Comparison of ENCODE assay signal across 25 mouse cellular contexts in the genomic region with DNA sequence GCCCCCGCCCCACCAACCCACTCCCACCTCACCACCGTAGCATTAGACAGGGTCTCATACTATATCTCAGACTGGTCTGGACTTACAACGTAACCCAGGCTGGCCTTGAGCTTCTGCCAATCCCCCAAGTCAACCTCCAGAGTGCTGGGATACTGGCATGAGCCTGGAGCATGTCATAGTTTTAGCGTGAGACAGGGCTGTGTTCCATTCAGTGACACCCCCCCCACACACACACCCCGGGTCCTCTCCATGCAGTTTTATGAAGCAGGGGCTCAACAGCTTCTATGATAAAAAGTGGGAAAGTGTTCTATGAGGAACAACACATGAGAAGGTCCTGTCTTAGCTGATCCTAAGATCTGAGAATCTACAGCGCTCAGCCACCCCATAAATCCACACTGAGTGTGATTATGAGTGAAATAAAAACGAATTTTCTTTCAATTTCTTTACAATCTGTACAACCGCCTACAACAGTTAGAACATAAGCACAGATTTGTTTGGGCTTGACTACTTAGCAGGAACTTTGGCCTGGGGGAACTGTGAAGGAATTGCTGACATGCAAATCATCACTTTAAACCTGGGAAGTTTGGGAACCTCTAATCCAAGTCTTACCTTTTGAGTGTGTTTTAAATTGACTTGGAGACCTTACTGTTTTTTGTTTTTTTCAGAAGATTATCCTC. TPM values are rescaled to one million over a fixed set of nuclear protein-coding genes. Genes with fewer than 3 reads are reported as not detected.
A peak's percentile ranks its signal among the peaks of the same experiment; 100 is the strongest.
DNase-seq lines count a peak whose midpoint lies in the region; ATAC-seq lines count a peak whose summit lies in the region.
"Had no signal": no experiment of that assay in that cellular context is flagged by ENCODE, and none has a peak within 500 bp of the region (broad histone marks: within the 10 kb centered on the region; RNA-seq: fewer than 3 reads in every experiment).

No protein-coding gene starts in this region.

- no peak overlapping the region for H3K9ac ChIP-seq in embryonic facial prominence, embryonic 14.5 days (ENCODE audit: low read depth, low read length)
- no peak overlapping the region for H3K9ac ChIP-seq in kidney, embryonic 16.5 days (replicated peaks; ENCODE audit: low read length)
- no peak overlapping the region for H3K9ac ChIP-seq in lung, embryonic 15.5 days
- no peak overlapping the region for H3K9ac ChIP-seq in liver, embryonic 15.5 days
- H3K9ac ChIP-seq: forebrain, embryonic 13.5 days; hindbrain, embryonic 12.5 days; limb, embryonic 15.5 days; stomach, embryonic 15.5 days had no signal

- no peaks in the 10 kb centered on the region for H3K36me3 ChIP-seq in embryonic facial prominence, embryonic 14.5 days (ENCODE audit: control insufficient read depth, insufficient read depth, low read length)
- no peaks in the 10 kb centered on the region for H3K36me3 ChIP-seq in embryonic facial prominence, embryonic 10.5 days (replicated peaks)
- H3K36me3 ChIP-seq in kidney, embryonic 16.5 days (ENCODE audit: insufficient read depth, low read length): no peaks in the 10 kb centered on the region
- H3K36me3 ChIP-seq in lung, embryonic 15.5 days: no peaks in the 10 kb centered on the region
- no peaks in the 10 kb centered on the region for H3K36me3 ChIP-seq in liver, embryonic 15.5 days (replicated peaks)
- H3K36me3 ChIP-seq: hindbrain, embryonic 12.5 days; limb, embryonic 15.5 days; midbrain, embryonic 10.5 days; stomach, embryonic 15.5 days had no signal

- H3K27me3 ChIP-seq in embryonic facial prominence, embryonic 14.5 days (replicated peaks; ENCODE audit: control insufficient read depth, insufficient read depth, low read length): no peaks in the 10 kb centered on the region
- no peaks in the 10 kb centered on the region for H3K27me3 ChIP-seq in embryonic facial prominence, embryonic 10.5 days (replicated peaks; ENCODE audit: low read depth, poor library complexity, severe bottlenecking)
- no peaks in the 10 kb centered on the region for H3K27me3 ChIP-seq in kidney, embryonic 16.5 days (ENCODE audit: insufficient read depth, low read length)
- H3K27me3 ChIP-seq in lung, embryonic 15.5 days: no peaks in the 10 kb centered on the region
- no peaks in the 10 kb centered on the region for H3K27me3 ChIP-seq in liver, embryonic 15.5 days
- H3K27me3 ChIP-seq: forebrain, embryonic 13.5 days; hindbrain, embryonic 12.5 days; limb, embryonic 15.5 days; stomach, embryonic 15.5 days had no signal

- H3K4me1 ChIP-seq in embryonic facial prominence, embryonic 14.5 days (ENCODE audit: control insufficient read depth, insufficient read depth, low read length): peaks cover 6% of the 10 kb centered on the region
- H3K4me1 ChIP-seq in embryonic facial prominence, embryonic 10.5 days: peaks cover 13% of the 10 kb centered on the region
- peaks cover 14% of the 10 kb centered on the region; the same call in 1 of the 2 replicates for H3K4me1 ChIP-seq in kidney, embryonic 16.5 days (ENCODE audit: insufficient read depth, low read length)
- H3K4me1 ChIP-seq in lung, embryonic 15.5 days: peaks cover 7% of the 10 kb centered on the region; the same call in 1 of the 2 replicates
- 0 out of 2 replicates have a peak, but pooled peaks cover 3% of the 10 kb centered on the region for H3K4me1 ChIP-seq in liver, embryonic 15.5 days (replicated peaks)
- H3K4me1 ChIP-seq: forebrain, embryonic 13.5 days; stomach, embryonic 15.5 days had no signal

- 69% methylated on average over 8 of the region's 8 CpGs for WGBS in embryonic facial prominence, embryonic 14.5 days
- 81% methylated on average over 8 of the region's 8 CpGs for WGBS in embryonic facial prominence, embryonic 10.5 days
- 71% methylated on average over 8 of the region's 8 CpGs for WGBS in kidney, embryonic 16.5 days
- 47% methylated on average over 8 of the region's 8 CpGs for WGBS in lung, embryonic 15.5 days
- WGBS in liver, embryonic 15.5 days (ENCODE audit: insufficient replicate concordance): 55% methylated on average over 8 of the region's 8 CpGs

- ATAC-seq in embryonic facial prominence, embryonic 14.5 days (ENCODE audit: low read depth): no peak
- peak; percentile 27; the same call in 1 of the 2 replicates for ATAC-seq in kidney, embryonic 16.5 days (ENCODE audit: low FRiP score, low TSS enrichment)
- peak; percentile 88; the same call in 1 of the 2 replicates for ATAC-seq in lung, embryonic 15.5 days (ENCODE audit: borderline replicate concordance, extremely low read depth, low FRiP score, low TSS enrichment)
- no peak for ATAC-seq in liver, embryonic 15.5 days (ENCODE audit: insufficient read depth)
- no peak for ATAC-seq in megakaryocyte progenitor cell, adult 5-6 weeks (replicated peaks; ENCODE audit: poor library complexity)
- ATAC-seq: forebrain, embryonic 13.5 days had no signal

- H3K4me3 ChIP-seq in embryonic facial prominence, embryonic 14.5 days (ENCODE audit: low read depth, low read length): no peak overlapping the region
- no peak overlapping the region for H3K4me3 ChIP-seq in embryonic facial prominence, embryonic 10.5 days
- no peak overlapping the region for H3K4me3 ChIP-seq in kidney, embryonic 16.5 days (ENCODE audit: low read length)
- H3K4me3 ChIP-seq in lung, embryonic 15.5 days: no peak overlapping the region
- H3K4me3 ChIP-seq in liver, embryonic 15.5 days (replicated peaks): peak overlapping the region; percentile 25
- H3K4me3 ChIP-seq: erythroblast, embryonic 14.5 days; forebrain, embryonic 13.5 days; hindbrain, embryonic 12.5 days; limb, embryonic 15.5 days; midbrain, embryonic 10.5 days; stomach, embryonic 15.5 days had no signal

- H3K27ac ChIP-seq in embryonic facial prominence, embryonic 14.5 days (replicated peaks; ENCODE audit: low read depth, low read length): no peak overlapping the region
- no peak overlapping the region for H3K27ac ChIP-seq in embryonic facial prominence, embryonic 10.5 days (replicated peaks)
- H3K27ac ChIP-seq in kidney, embryonic 16.5 days (ENCODE audit: low read length): peak overlapping the region; percentile 46
- no peak overlapping the region; the same call in 1 of the 2 replicates for H3K27ac ChIP-seq in lung, embryonic 15.5 days
- H3K27ac ChIP-seq in liver, embryonic 15.5 days (replicated peaks): no peak overlapping the region
- H3K27ac ChIP-seq: forebrain, embryonic 13.5 days; hindbrain, embryonic 12.5 days; limb, embryonic 15.5 days; midbrain, embryonic 10.5 days; stomach, embryonic 15.5 days had no signal

- peaks cover 5% of the 10 kb centered on the region; the same call in 1 of the 2 replicates for H3K9me3 ChIP-seq in embryonic facial prominence, embryonic 14.5 days (ENCODE audit: control insufficient read depth, low read length)
- H3K9me3 ChIP-seq in embryonic facial prominence, embryonic 10.5 days: peaks cover 9% of the 10 kb centered on the region; the same call in 1 of the 2 replicates
- H3K9me3 ChIP-seq in kidney, embryonic 16.5 days (ENCODE audit: low read length): no peaks in the 10 kb centered on the region
- no peaks in the 10 kb centered on the region for H3K9me3 ChIP-seq in lung, embryonic 15.5 days
- H3K9me3 ChIP-seq in liver, embryonic 15.5 days (replicated peaks): no peaks in the 10 kb centered on the region
- H3K9me3 ChIP-seq: forebrain, embryonic 13.5 days; limb, embryonic 15.5 days; stomach, embryonic 15.5 days had no signal

- DNase-seq in embryonic facial prominence, embryonic 14.5 days (ENCODE audit: low spot score): peak; percentile 45
- no peak for DNase-seq in embryonic facial prominence, embryonic 10.5 days (ENCODE audit: low spot score)
- DNase-seq in kidney, postnatal 14 days: no peak
- DNase-seq in lung, postnatal 36 days: no peak
- DNase-seq: B cell, adult 2 months; cerebellum, adult 2 months; gastrocnemius, postnatal 10 days; heart, postnatal 10 days; kidney, adult 18-20 months; retina, postnatal 1 day; thymus, adult 18-20 months; thymus, postnatal 4 days had no signal

- no peak overlapping the region for H3K4me2 ChIP-seq in embryonic facial prominence, embryonic 14.5 days (ENCODE audit: low read depth, low read length)
- no peak overlapping the region for H3K4me2 ChIP-seq in kidney, embryonic 16.5 days (replicated peaks; ENCODE audit: low read depth, low read length)
- H3K4me2 ChIP-seq in lung, embryonic 15.5 days: no peak overlapping the region
- peak overlapping the region; percentile 6 for H3K4me2 ChIP-seq in liver, embryonic 15.5 days
- H3K4me2 ChIP-seq: forebrain, embryonic 13.5 days; hindbrain, embryonic 12.5 days; limb, embryonic 15.5 days; stomach, embryonic 15.5 days had no signal

RNA-seq across cellular contexts. Expression of gene Fmo1, which starts 1.5 kb away (rescaled TPM):
- polyA plus RNA-seq in embryonic facial prominence, embryonic 14.5 days (2014; fragmentation: Nextera tagmentation; extraction: Ambion mirVana): 62.1 and 79.1 TPM in 2 replicates
- 4.3 and 4.9 TPM in 2 replicates for polyA plus RNA-seq in embryonic facial prominence, embryonic 10.5 days (2016; fragmentation: Nextera tagmentation; extraction: Ambion mirVana)
- 62.7 and 65.9 TPM in 2 replicates for polyA plus RNA-seq in kidney, embryonic 16.5 days (2015; fragmentation: Nextera tagmentation; extraction: Ambion mirVana)
- polyA plus RNA-seq in lung, embryonic 15.5 days (2015; fragmentation: Nextera tagmentation; extraction: Ambion mirVana): 15.1 and 17.1 TPM in 2 replicates
- 29.4 and 34.5 TPM in 2 replicates for polyA plus RNA-seq in liver, embryonic 15.5 days (2015; fragmentation: Nextera tagmentation; extraction: Ambion mirVana)
- total RNA-seq in megakaryocyte progenitor cell, adult 5-6 weeks (2015): not detected in 2 replicates
- not detected in 2 replicates for total RNA-seq in megakaryocyte progenitor cell, adult 5-6 weeks (2017)
- total RNA-seq: monocyte, adult 5-6 weeks had no signal
- polyA plus RNA-seq: erythroblast, embryonic 14.5 days had no signal

RNA-seq across cellular contexts. Expression of gene Fmo2, which starts 33.6 kb away (rescaled TPM):
- 3.5 and 5.2 TPM in 2 replicates for polyA plus RNA-seq in embryonic facial prominence, embryonic 14.5 days (2014; fragmentation: Nextera tagmentation; extraction: Ambion mirVana)
- polyA plus RNA-seq in embryonic facial prominence, embryonic 10.5 days (2016; fragmentation: Nextera tagmentation; extraction: Ambion mirVana): not detected in 2 replicates
- 6.5 and 9.3 TPM in 2 replicates for polyA plus RNA-seq in kidney, embryonic 16.5 days (2015; fragmentation: Nextera tagmentation; extraction: Ambion mirVana)
- 13.9 and 24.7 TPM in 2 replicates for polyA plus RNA-seq in lung, embryonic 15.5 days (2015; fragmentation: Nextera tagmentation; extraction: Ambion mirVana)
- 0.13 and 0.14 TPM in 2 replicates for polyA plus RNA-seq in liver, embryonic 15.5 days (2015; fragmentation: Nextera tagmentation; extraction: Ambion mirVana)
- total RNA-seq in megakaryocyte progenitor cell, adult 5-6 weeks (2015): not detected in 2 replicates
- not detected in 2 replicates for total RNA-seq in megakaryocyte progenitor cell, adult 5-6 weeks (2017)
- total RNA-seq: monocyte, adult 5-6 weeks had no signal
- polyA plus RNA-seq: erythroblast, embryonic 14.5 days; forebrain, embryonic 13.5 days; hindbrain, embryonic 12.5 days; neural tube, embryonic 11.5 days had no signal

RNA-seq across cellular contexts. Expression of gene Fmo4, which starts 51.2 kb away (rescaled TPM):
- 0.21 and 0.60 TPM in 2 replicates for polyA plus RNA-seq in embryonic facial prominence, embryonic 14.5 days (2014; fragmentation: Nextera tagmentation; extraction: Ambion mirVana)
- polyA plus RNA-seq in embryonic facial prominence, embryonic 10.5 days (2016; fragmentation: Nextera tagmentation; extraction: Ambion mirVana): 0.09 TPM in 1 of 2 replicates, not detected in the other
- polyA plus RNA-seq in kidney, embryonic 16.5 days (2015; fragmentation: Nextera tagmentation; extraction: Ambion mirVana): 1.7 and 2.1 TPM in 2 replicates
- 1.5 and 1.8 TPM in 2 replicates for polyA plus RNA-seq in lung, embryonic 15.5 days (2015; fragmentation: Nextera tagmentation; extraction: Ambion mirVana)
- polyA plus RNA-seq in liver, embryonic 15.5 days (2015; fragmentation: Nextera tagmentation; extraction: Ambion mirVana): 3.3 and 4.1 TPM in 2 replicates
- total RNA-seq in megakaryocyte progenitor cell, adult 5-6 weeks (2015): not detected in 2 replicates
- total RNA-seq in megakaryocyte progenitor cell, adult 5-6 weeks (2017): not detected in 2 replicates
- total RNA-seq: heart, adult 8-10 months; monocyte, adult 5-6 weeks had no signal
- polyA plus RNA-seq: erythroblast, embryonic 14.5 days had no signal

Comparison
In these comparisons a context has a peak if more than half of its experiments do, and no peak if none do; other contexts are left out.
1. ATAC-seq: peak in kidney, embryonic 16.5 days (single experiment) and lung, embryonic 15.5 days (single experiment); none in embryonic facial prominence, embryonic 14.5 days (single experiment), liver, embryonic 15.5 days (single experiment) and megakaryocyte progenitor cell, adult 5-6 weeks (single experiment).